Mouse (Mus musculus) yolk sac, embryonic 10.5 days (tissue): ENCODE results near the gene Zc3hav1l.
A peak's percentile ranks its signal among the peaks of the same experiment; 100 is the strongest.

Experiments
- DNase-seq: peaks from one replicate; pipeline ENCODE4 v3.0.0-alpha.2; 2017; ENCODE audit warnings: low spot score

Gene Zc3hav1l

DNA sequence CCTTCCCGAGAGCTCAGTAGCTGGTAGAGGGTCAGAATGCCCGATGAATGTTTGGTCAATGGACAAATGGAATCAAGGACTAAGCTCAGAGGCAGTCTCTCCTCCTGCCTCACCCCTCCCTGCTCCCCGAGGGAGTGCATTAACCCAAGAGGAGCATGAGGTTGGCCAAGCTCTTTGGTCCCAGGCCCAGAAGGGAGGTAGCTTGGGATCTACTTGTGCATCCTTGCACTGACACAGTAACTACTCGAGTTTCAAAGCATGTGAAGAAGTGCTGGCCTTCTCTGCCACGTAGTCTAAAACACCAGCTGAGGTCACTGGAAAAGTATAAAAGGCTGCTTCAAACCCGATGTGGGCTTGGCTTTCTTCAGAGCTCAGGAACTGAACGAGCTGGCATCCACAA is 34.6 kb downstream of the Zc3hav1l start:
- DNase-seq = no peak

- peak; percentile 50 for DNase-seq
These were observed 35.5 kb downstream of the Zc3hav1l start for GRCm38 (mm10) chr6:38263393-38264159.

DNA sequence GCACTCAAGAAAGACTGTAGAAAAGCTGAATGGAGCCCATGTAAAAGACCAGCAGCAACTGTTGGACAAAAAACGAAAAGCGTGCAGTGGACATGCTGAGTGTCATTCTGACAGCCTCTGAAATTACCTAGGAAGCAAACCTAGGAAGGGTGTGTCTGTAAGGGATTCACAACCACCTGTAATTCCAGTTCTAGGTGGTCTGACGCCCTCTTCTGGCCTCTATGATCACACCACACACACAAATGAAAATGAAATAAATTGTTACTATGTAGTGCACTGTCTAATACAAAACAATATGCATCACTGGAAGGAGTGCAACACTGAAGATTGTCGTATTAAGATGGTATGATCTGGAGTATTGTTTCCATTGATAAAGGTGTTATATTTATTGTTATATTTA is 37.2 kb downstream of the Zc3hav1l start:
- DNase-seq = no peak

DNA sequence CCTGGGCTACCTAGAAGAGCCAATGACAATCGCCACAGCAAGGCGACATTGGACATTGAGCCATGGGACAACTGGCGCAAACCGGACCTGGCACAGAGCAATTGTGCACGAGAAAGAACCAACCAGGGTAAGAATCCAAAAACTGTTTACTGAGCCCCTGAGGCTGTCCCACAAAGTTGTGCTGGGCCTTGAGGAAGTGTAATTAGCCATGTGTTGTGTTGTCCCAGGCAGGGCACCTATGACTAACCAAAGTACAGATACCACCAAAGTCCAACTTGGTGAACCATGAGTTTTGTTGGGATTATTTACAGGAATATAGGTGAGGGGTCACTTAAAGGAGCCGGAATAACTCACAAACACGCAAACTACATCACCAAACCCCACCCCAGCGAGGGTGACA is 41.6 kb downstream of the Zc3hav1l start:
- no peak for DNase-seq

GRCm38 (mm10) chr6:38256793-38257192 is 42.3 kb downstream of the Zc3hav1l start:
- DNase-seq = no peak

GRCm38 (mm10) chr6:38255794-38256193 is 43.3 kb downstream of the Zc3hav1l start:
- no peak for DNase-seq

- DNase-seq = peak; percentile 72
These were observed 45.1 kb downstream of the Zc3hav1l start, which contains the start of gene D630045J12Rik for GRCm38 (mm10) chr6:38253736-38254641. Gene D630045J12Rik (minus strand): TSS chr6:38254009.

DNA sequence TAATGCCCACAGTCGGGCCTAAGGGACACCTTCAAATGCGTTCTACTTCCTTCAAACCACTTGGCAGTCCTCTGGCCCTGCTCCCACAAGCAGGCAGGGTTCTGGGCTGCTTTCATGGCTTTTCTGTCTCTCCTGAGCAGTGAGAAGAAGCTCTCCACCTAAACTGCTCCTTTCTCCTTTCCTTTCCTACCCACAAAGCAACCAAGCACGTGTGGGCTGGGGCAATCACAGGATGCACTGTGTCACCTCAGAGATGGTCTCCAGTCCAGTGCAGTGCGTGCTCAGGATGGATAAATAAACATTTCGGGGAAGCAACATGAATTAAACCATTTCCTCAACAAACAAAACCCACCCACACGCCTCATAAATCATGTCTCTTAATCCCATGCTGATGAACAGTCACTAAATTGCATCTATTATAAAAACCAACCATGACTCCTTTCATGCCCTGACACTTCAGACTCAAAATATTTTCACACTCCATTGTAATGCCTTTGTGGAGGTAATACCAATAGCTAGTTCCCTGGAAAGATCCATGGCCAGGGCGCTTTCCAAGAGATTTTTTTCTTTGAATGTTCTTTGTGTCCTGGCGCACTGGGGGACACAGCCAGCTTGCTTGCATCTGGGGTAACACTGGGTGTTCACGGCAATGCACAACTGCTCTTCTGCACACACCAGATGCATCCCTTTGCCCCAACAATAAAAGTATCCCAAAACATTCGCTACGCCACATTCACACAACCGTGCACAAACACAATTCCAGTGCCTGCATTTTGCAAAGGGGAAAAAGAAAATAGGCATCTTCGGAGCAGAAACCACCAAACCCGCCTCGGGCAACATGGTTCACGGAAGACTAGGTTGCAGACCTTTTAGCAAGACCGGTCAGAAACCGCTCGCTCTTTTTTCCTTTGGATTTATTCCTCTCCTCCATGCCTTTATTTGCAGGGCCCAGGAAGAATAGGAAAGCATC is 46.0 kb downstream of the Zc3hav1l start:
- DNase-seq = no peak

DNA sequence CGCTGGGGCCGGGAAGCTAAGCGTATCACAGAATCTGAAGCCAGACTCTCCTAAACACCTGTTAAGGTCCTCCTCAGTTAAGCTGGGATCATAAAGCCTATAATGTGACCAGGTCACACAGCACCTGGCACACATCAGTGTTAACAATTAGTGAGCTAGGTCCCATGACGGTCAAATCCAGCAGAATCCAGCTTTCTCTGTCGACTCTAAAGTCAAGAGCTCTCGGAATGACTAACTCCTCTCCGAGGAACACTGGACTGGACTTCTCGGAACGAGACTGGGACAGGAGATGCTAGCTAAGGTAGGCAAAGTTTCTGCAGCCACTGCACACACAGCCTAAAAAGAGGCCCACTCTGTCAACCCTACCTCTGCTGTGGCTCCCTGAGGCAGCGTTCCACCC is 46.9 kb downstream of the Zc3hav1l start:
- DNase-seq = no peak

DNA sequence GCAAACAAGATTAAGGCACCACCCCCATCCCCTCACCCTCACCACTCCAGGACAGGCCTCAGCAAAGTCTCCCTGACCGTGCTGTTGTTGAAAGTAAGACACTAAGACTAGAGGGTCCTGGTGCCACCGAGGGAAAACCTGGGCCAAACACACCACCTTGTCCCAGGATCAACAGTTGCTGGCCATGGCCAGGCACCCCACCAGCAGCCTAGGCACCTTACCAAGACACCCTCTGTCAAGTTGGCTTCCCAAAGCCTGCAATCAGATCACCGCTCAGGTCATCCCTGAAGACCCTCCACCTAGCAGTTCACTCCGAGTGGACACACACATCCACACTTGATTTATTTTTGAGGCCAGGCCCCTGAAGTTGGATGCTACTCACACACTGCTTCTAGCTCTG is 47.6 kb downstream of the Zc3hav1l start:
- no peak for DNase-seq

DNA sequence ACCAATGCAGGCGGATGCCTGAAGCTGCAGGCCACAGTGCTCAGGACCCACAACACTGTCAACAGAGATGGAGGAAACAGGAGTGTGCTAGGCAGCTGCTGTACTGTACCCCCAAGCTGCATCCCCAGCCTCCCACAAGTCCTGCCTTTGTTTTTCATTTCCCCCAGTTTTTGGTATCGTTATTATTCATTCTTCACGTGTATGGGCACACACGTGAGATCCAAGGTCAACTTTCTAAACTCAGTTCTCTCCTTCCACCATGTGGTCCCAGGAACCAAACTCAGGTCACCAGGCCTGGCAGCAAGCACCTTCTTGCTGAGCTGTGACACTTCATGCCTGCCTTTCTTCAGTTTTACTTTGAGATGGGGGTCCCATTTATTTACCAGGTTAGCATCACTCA is 51.7 kb downstream of the Zc3hav1l start:
- no peak for DNase-seq

- DNase-seq = no peak
These were observed 54.3 kb downstream of the Zc3hav1l start for GRCm38 (mm10) chr6:38244806-38245205.

DNA sequence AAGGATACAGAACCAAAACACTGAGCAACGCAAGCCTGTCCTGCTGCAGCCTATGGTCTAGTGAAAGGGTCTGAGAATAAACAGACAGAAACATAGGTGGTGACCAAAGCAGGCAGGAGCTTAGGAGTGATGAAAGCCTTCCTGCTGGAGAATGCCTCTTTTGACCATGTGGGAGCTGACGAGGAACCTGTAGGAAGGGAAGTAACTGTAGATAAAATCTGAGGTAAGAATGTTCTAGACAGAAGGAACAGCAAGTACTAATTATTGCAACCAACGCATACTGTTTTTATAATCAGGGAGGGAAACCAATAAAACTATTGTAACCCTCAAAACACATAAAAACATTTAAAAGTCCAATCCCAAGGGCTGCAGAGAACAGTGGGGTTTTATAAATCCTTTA is 54.9 kb downstream of the Zc3hav1l start:
- no peak for DNase-seq

DNA sequence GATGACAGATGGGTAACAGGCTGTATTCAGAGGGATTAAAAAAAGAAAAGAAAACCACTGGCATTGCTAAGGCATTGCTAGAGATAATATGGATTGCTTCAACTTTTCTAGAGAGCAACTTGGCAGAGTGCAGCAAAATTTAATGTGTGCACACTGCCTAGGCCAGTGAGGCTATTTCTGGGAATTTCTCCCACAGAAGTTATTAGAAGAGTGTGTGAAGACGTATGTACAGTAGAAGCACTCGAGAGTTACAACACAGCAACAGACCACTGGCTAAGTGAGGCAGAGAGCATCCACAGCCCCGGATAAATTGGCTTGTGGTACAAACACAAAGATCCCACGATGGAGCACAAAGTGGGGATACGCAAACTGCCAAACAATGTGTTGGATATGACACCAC is 56.2 kb downstream of the Zc3hav1l start:
- no peak for DNase-seq

GRCm38 (mm10) chr6:38242295-38242830 is 56.7 kb downstream of the Zc3hav1l start:
- no peak for DNase-seq

GRCm38 (mm10) chr6:38241508-38241907 is 57.6 kb downstream of the Zc3hav1l start:
- DNase-seq = no peak

DNA sequence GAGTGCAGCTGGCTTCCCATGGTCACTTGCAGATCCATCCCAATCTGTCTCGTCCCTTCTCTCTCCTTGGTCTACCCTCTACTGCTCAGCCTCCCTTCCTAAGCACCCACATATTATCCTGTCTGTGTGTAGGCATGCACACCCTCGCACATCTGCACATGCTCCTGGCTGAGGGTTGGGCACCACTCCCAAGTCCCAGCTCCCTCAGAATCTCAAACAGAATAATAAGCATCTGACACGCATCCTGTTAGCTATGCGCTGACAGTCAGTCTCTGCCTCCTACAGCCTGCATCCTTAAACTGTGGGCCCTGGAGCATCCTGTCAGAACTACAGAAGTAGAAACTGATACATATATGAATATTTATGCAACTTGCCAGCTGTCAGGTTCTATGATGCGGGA is 58.4 kb downstream of the Zc3hav1l start:
- DNase-seq = no peak

GRCm38 (mm10) chr6:38238382-38238781 is 60.7 kb downstream of the Zc3hav1l start:
- DNase-seq = peak; percentile 58
